Mouse (Mus musculus) adrenal gland, postnatal 36 days (tissue): ENCODE measurements around the gene E4f1. TPM values are rescaled to one million over a fixed set of nuclear protein-coding genes. Genes with fewer than 3 reads are reported as not detected.

ENCODE experiments used
- DNase-seq, 2 experiments: peaks; one replicate each; pipeline ENCODE4 v3.0.0; 2021; ENCODE audit warnings: mixed read lengths in 1 of 2
- long read RNA-seq, 2 experiments: library from polyadenylated mRNA; stranded (forward); transcript quantifications; one replicate each; pipeline ENCODE4 v2.0.0; 2021; ENCODE audit warnings: borderline sequencing depth in 2 of 2
- total RNA-seq, 2 experiments: library from RNA; stranded (reverse); gene quantifications; 2 replicates each; pipeline ENCODE4 v1.2.3; 2021

Gene E4f1
- 10 to 100 TPM; 16.8 to 20.2 TPM for total RNA-seq
- long read RNA-seq, experiment 1, partial matches to known transcripts: 5 of 34 reads
- long read RNA-seq, experiment 1, other reads (novel, unspliced or antisense): 21 of 34 reads
- long read RNA-seq, experiment 2, partial matches to known transcripts: 0 of 13 reads
- long read RNA-seq, experiment 2, other reads (novel, unspliced or antisense): 11 of 13 reads

GRCm38 (mm10) chr17:24469910-24470602, at the start of gene E4f1, which contains the start of gene Pgp:
E4f1 (minus strand) TSS chr17:24470313.
Pgp (plus strand) TSS chr17:24470392.
- peak; percentile 99 for DNase-seq

- DNase-seq: peak; percentile 23 to 45
Observed at GRCm38 (mm10) chr17:24514270-24515257, 44.5 kb upstream of the E4f1 start.

GRCm38 (mm10) chr17:24513609-24514008, 43.5 kb upstream of the E4f1 start:
- peak; percentile 69 to 70 for DNase-seq

- DNase-seq: peak; percentile 47 to 52
Observed at GRCm38 (mm10) chr17:24507806-24508460, 37.8 kb upstream of the E4f1 start.

GRCm38 (mm10) chr17:24507129-24507664, 37.1 kb upstream of the E4f1 start:
- no peak for DNase-seq

- DNase-seq: peak; percentile 62 to 63
Observed at GRCm38 (mm10) chr17:24506332-24507070, 36.4 kb upstream of the E4f1 start.

- no peak for DNase-seq
Observed at GRCm38 (mm10) chr17:24505286-24505955, 35.3 kb upstream of the E4f1 start.

GRCm38 (mm10) chr17:24504085-24504484, 34.0 kb upstream of the E4f1 start:
- no peak for DNase-seq

- DNase-seq: no peak
Observed at GRCm38 (mm10) chr17:24502208-24502607, 32.1 kb upstream of the E4f1 start.

- DNase-seq: peak in 1 of 2 experiments; percentile 52
Observed at GRCm38 (mm10) chr17:24496026-24496425, 25.9 kb upstream of the E4f1 start.

- DNase-seq: no peak
Observed at GRCm38 (mm10) chr17:24495443-24495842, 25.3 kb upstream of the E4f1 start.

- DNase-seq: peak; percentile 47 to 69
Observed at GRCm38 (mm10) chr17:24494627-24495335, 24.7 kb upstream of the E4f1 start.

- peak; percentile 59 to 61 for DNase-seq
Observed at GRCm38 (mm10) chr17:24490399-24490798, 20.3 kb upstream of the E4f1 start.

- peak; percentile 44 to 54 for DNase-seq
Observed at GRCm38 (mm10) chr17:24489265-24490030, 19.3 kb upstream of the E4f1 start.

GRCm38 (mm10) chr17:24488662-24489264, 18.6 kb upstream of the E4f1 start:
- DNase-seq: peak; percentile 46 to 62

GRCm38 (mm10) chr17:24488186-24488661, 18.1 kb upstream of the E4f1 start, which contains the start of gene Caskin1:
Caskin1 (plus strand) TSS chr17:24488601.
- peak; percentile 55 to 73 for DNase-seq

GRCm38 (mm10) chr17:24485090-24485860, 15.2 kb upstream of the E4f1 start:
- DNase-seq: no peak
